Mouse (Mus musculus) adrenal gland, adult 8-10 months (tissue): ENCODE results near the gene Slc7a11. TPM values are rescaled to one million over a fixed set of nuclear protein-coding genes. Genes with fewer than 3 reads are reported as not detected.

ENCODE experiments used
- DNase-seq: peaks from one replicate; pipeline ENCODE4 v3.0.0; 2022
- total RNA-seq, 4 experiments: library from RNA; stranded (reverse); gene quantifications; 2 replicates each; pipeline ENCODE4 v1.2.4; 2022

Gene Slc7a11
- total RNA-seq, 4 experiments from 2014 or later = 0.52 to 0.78 (median 0.61) TPM

DNA sequence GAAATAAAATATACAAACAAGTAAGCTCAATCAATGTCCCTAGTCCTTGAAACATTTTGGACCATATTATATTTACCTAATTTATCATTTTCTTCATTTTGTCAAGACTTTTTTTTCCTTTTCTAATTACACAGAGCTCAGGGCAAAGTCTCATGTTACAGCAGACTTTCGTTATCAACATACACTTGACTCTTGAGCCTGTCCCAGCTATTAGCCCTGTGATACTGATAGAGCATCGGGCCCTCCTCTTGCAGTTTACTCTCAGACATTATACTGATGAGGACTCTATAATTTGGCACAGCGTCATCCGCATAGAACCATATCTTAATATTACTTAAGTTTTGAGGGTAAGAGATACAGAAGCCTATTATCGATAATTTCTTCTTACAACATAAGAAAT lies 311.2 kb downstream of the Slc7a11 start:
- no peak for DNase-seq

DNA sequence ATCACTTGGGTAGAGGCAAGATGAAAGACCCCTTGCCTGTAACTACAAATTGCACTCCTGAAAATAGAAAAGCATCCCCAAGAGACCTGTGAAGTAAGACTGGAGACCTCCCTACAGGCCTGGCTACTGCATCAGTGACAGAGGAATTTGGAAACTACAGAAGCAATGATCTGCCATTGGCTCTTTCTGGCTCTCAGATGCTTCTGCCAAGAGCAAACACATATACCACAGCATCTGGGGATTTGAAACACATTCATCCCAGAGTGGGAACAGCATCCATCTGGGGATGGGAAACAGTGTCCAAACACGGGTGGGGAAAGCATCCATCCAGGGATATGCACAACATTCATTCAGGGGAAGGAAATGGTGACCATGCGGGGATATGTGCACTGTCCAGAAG lies 313.1 kb downstream of the Slc7a11 start:
- DNase-seq = no peak

- no peak for DNase-seq
Measured at GRCm38 (mm10) chr3:50121001-50121400, 322.4 kb downstream of the Slc7a11 start.

DNA sequence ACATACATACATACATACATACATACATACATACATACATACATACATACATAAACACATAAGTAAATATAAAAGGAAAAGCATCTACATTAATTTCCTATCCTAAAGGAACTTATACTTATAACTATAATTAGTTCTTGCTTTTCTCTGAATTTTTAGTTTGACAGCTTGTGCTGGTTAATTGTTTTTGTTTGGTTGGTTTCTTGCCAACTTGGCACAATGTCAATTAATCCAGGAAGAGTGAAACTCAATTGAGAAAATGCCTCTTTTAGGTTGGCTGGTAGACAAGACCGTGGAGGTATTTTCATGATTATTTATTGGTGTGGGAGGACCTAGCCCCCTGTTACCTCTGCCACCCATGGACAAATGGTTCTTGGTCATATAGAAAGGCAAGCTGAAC lies 327.1 kb downstream of the Slc7a11 start:
- no peak for DNase-seq

DNA sequence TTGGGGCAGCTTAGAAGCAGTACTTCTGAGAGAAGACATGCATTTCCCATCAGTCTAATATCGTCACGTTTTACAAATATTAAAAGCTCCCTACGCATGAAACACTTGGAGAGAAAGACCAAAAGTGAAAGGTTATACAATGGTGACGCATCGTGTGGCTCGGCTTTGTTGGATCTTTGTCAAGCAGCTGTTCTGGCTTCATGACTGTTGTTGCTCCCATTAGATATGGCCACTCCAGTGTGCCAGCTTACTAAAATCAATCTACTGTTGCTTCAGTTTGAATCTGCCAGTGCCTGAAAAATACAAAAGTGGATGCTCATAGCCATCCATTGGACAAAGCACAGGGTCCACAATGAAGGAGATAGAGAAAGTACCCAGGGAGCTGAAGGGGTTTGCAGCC lies 337.9 kb downstream of the Slc7a11 start:
- DNase-seq = no peak

DNA sequence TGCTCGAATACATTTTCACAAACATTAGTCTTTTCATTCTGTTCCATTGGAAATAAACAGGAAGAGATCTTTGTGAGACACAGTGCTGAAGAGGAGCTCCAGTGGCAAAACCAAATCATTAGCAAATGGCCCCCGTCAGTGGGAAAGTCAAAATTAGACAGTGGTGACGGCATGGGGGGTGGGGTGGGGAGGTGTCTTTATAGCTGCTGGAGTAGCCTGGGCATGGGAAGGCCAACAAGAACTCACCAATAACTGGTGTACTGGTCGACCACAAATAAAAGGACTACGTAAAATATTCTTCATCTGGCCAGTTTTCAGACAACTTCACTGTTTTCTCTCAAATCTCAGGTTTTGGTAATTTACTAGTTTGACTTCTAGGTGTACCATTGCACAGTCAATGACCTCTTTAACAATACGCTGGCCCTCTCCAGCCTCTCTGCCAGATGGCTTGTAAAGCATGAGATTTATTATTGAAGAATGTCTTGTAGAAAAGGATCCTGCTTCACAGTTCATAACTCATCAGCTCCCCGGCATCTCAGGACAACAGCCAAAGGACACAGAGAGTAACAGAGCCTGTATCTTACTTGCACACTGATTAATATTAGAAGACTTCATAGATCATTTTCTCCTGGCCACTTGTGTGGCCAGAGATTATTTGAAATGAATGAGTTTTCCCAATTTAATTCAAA lies 348.9 kb downstream of the Slc7a11 start:
- DNase-seq = no peak

- DNase-seq = peak; percentile 6
Measured at GRCm38 (mm10) chr3:50076979-50077378, 366.4 kb downstream of the Slc7a11 start.

DNA sequence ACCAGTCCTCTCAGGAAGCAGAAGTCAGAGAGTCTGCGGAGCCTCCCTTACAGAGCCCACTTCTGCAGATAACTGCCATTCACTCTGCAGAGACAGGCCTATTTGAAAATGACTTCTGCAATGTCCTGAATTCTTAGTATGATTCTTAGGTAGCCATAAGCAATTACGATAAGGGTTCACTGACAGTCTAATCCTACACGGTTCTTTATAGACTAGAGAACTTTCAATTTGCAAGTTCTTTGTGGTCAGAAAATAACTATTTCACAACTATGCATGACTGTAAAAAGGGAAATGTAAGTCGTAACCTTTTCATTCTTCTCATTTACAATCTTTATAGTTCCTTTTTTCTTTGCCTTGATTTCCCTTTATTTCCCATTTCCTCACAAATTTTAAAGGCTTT lies 380.0 kb downstream of the Slc7a11 start:
- no peak for DNase-seq

- no peak for DNase-seq
Measured at GRCm38 (mm10) chr3:50044666-50045065, 398.7 kb downstream of the Slc7a11 start.

GRCm38 (mm10) chr3:50044160-50044559 lies 399.3 kb downstream of the Slc7a11 start:
- no peak for DNase-seq

- no peak for DNase-seq
Measured at GRCm38 (mm10) chr3:50041141-50041540, 402.3 kb downstream of the Slc7a11 start.

DNA sequence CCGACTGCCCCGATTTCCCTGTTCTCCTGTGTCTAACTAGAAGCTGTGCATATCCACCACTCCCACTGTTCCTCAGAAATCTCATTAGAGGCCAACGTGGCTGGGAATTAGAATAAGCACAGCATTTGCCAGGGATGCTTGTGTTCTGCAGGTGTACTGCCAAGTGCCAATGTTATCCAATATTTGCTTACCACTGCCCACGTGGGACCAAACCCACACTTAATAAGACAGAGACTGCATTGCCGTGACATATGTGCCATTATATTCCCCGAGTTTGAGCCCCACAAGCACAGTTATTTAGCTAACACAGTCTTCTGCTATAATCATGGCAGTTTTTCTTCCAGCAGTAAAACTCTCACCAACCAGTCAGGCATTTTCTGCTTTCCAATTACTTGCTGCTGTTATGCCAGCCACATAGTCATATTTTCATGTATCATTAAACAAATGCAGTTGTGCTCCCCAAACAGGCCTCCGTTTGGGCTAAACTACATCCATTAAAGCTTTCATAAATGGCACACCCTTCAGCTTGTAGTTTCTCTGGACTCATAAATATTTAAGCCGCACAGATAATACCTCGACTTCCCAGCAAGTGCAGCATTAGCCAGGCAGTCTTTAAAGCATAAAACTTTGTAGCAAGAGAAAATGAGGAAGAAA lies 407.4 kb downstream of the Slc7a11 start:
- no peak for DNase-seq

DNA sequence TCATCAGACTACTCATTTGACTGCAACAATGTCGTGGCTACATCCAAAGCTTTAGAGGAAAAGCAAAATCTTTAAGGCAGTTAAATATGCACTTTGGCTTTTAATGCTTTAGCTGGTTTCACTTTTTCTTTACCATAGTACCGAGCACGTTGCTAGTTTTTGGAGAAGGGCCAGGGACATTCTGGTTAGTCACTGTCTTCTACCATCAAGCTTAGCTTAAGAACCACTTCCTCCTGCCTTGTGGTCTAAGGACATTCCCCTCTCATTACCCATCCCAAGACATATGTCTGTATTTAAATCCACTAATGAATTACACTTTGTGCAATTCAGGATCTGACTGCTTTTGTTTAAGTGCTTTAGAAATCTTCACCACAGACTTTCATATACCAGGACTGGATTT lies 410.1 kb downstream of the Slc7a11 start:
- DNase-seq = no peak

GRCm38 (mm10) chr3:50026039-50026438 lies 417.4 kb downstream of the Slc7a11 start:
- no peak for DNase-seq

GRCm38 (mm10) chr3:50014396-50014795 lies 429.0 kb downstream of the Slc7a11 start:
- no peak for DNase-seq

DNA sequence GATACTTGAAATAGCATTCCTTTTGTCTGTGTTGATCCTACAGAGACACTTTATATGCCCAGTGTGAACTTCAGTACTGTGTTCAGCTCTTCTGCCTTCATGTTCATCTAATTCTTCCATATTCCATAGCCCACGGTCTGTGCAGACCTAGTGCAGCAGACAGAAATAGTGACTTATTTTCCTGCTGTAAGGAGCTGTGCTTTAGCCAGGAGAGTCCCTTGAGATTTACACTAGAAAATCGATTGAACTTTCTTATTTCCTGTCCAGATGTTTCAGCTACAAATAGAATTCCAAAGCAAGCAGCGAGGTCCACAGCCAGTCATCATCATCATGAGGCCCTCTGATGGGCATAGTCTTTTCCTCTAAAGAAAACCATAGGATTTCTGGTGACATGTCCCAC lies 431.4 kb downstream of the Slc7a11 start:
- DNase-seq = no peak

- DNase-seq = no peak
Measured at GRCm38 (mm10) chr3:50003970-50004683, 439.3 kb downstream of the Slc7a11 start.

DNA sequence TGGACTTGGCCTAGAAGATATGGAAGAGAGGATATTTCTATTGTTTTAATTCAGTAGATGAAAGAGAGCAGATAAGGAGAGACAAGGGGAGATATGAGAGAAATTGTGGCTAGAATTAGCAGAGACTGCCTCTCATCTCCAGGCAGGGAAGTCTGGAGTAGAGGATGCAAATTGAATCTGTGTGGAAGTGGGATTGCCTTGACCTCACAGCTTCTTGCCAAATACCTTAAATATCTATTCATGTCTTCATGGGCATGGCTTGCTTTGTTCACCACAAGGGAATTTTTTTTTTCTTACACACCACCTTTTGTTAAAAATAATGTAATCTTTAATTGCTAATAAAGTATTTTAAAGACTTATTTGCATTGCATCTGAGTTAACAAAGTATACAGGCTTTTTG lies 441.3 kb downstream of the Slc7a11 start:
- DNase-seq = no peak

DNA sequence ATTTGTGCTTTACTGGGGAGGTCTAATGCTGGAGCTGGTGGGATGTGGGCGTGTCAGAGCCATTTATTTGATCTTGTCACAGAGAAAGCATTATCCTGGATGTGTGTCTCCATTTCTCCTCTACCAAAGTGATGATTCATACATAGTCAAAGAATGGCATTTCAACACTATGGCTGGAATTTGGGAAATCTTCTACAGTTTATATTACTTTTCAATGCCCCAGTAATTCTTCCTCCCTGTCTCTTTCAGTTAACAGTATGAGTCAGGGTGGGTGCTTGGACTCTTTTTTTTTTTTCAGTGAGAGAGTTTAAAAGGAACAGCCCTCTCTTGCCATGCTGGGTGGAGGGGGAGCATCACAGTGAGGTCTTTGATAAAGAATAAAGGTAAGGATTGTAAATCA lies 441.8 kb downstream of the Slc7a11 start:
- no peak for DNase-seq

GRCm38 (mm10) chr3:49992891-49993290 lies 450.5 kb downstream of the Slc7a11 start:
- DNase-seq = no peak

- no peak for DNase-seq
Measured at GRCm38 (mm10) chr3:49987236-49987635, 456.2 kb downstream of the Slc7a11 start.

- DNase-seq = no peak
Measured at GRCm38 (mm10) chr3:49984795-49985194, 458.6 kb downstream of the Slc7a11 start.

- no peak for DNase-seq
Measured at GRCm38 (mm10) chr3:49983429-49984268, 459.8 kb downstream of the Slc7a11 start.
